Mouse (Mus musculus) thymus, postnatal 14 days (tissue): ENCODE results near the gene Plekhg3.

Experiments
- DNase-seq: peaks from one replicate; pipeline ENCODE4 v3.0.0; 2021

The Plekhg3 gene

GRCm38 (mm10) chr12:76530580-76531139 lies at the start of gene Plekhg3:
Plekhg3 (plus strand) TSS chr12:76530891.
- DNase-seq = no peak

DNA sequence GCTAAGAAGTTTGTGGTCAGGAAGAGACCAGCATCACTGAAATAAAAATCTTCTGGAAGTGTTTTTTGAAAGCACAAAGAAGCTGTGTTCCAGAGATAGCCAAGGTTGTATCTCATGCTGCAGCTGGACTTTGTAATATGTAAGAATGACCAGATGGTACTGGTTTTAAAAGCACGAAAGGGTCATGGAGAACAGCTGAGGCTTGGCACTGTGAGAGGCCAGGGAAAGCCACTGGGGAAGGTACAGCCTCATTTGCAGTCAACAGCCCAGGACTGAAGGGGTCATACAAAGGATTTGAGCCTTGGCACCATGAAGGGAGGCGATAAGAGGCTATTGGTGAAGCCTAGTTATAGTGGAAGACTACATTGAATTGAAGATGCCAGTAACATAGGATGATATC lies 48.2 kb upstream of the Plekhg3 start:
- no peak for DNase-seq

- DNase-seq = no peak
Observed at GRCm38 (mm10) chr12:76482948-76483347, 47.7 kb upstream of the Plekhg3 start.

- no peak for DNase-seq
Observed at GRCm38 (mm10) chr12:76484881-76485280, 45.8 kb upstream of the Plekhg3 start.

GRCm38 (mm10) chr12:76485381-76485780 lies 45.3 kb upstream of the Plekhg3 start:
- no peak for DNase-seq

GRCm38 (mm10) chr12:76486943-76487342 lies 43.7 kb upstream of the Plekhg3 start:
- no peak for DNase-seq

DNA sequence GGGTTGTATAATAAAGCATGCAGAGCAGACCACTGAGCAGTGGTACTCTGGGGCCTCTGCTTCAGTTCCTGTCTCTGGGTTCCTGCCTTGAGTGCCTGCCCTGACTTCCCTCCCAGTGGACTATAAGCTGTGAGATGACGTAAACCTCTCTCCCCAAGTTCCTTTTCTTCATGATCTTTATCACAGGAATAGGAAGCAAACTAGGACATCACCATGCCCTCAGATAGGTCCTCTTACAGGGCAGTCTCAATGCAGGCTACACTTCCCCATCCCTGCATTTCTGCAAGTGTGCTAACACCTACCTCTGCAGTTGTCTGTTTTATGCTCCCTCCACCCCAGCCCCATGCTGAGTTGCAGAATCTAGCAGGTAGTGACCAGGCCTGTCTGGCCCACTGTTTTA lies 39.9 kb upstream of the Plekhg3 start:
- no peak for DNase-seq

DNA sequence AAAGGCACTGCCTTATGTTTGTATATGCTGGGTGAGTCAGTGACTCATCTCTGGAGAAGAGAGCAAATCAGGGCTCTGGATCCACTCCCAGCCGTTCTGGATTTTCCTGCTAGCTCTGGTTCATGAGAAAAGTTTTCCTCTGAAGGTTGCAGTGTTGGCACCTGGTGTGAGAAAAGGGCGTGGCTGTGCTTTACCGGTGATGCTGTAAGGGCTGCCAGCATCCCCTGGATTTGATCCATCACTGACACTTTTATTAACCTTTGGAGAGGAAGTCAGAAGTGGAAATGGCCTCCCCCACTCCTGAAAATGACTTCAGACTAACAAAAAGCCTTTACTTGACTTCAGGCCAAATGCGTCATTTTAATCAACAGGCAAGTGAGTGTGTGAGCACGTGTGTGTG lies 37.2 kb upstream of the Plekhg3 start:
- no peak for DNase-seq

DNA sequence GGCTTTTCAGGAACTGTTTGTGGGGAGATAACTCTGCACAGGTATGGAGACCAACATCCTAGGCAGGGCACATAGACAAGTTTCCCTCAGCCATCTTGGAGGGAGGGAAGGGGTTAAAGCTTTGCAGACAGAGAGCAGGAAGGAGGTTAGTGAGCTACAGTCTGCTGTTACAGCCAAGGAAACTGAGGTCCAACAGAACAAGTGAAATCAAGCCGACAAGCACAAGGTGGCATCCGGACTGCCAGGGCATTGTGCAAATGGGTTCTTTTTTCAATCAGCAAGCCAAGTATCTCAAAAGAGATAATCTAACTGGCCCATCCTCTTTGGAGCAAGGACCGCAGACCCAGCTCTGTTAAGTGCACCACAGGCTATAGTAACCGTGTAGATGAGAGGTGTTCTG lies 35.3 kb upstream of the Plekhg3 start:
- DNase-seq = no peak

- DNase-seq = peak; percentile 48
Observed at GRCm38 (mm10) chr12:76496324-76496723, 34.4 kb upstream of the Plekhg3 start.

GRCm38 (mm10) chr12:76499276-76499675 lies 31.4 kb upstream of the Plekhg3 start:
- DNase-seq = no peak

DNA sequence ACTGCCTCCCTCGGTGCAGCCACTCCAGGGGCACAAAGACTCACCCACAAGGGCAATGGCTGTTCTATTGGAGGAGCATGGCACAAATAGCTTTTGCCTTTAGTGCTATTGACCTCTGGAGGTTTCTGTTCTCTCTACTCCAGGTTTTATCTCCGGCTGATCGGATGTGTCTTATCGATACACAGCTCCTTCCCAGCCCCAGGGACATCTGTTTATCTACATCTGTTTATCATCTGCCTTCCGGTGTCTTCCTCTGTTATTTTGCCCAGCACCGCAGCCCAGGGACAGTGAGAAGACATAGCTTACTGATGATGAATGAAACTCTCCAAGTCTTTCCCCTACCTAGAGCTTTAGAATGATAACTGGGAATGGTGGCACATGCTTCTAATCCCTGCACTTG lies 30.6 kb upstream of the Plekhg3 start:
- no peak for DNase-seq

DNA sequence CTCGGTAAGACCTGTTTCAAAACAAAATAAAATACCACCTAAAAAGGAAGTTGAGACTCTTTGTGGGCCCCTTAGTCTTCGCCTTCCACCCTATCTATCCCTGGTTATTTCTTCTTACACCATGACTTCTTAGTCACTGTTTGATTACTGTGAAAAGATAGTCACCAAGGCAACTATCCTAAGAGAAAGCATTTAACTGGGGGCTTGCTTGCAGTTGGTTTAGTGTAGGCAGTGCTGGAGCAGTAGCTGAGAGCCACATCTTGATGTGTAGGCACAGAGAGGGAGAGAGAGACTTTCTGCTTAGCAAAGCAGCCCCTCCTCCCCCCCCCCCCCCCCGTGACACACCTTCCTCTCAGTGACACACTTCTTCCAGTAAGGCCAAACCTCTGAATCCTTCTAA lies 29.8 kb upstream of the Plekhg3 start:
- DNase-seq = no peak

DNA sequence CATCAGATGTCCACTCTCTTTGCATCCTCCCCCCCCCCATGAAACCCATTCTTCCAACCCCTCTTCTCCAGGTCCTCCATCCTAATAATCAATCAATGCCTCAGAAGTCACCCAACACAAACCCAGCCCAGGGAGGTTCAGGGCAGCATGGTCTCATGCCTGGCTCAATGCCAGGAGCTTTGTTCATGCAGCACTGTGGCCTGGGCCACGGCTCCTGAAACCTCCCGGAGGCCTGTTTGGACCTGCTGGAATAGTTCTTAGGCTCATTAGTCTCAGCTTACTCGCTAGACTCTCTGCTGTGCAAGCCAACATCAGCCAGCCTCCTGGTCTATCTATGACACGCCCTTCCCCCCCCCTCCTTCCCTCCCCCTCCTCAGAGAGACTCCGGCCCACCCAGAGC lies 27.7 kb upstream of the Plekhg3 start:
- DNase-seq = no peak

DNA sequence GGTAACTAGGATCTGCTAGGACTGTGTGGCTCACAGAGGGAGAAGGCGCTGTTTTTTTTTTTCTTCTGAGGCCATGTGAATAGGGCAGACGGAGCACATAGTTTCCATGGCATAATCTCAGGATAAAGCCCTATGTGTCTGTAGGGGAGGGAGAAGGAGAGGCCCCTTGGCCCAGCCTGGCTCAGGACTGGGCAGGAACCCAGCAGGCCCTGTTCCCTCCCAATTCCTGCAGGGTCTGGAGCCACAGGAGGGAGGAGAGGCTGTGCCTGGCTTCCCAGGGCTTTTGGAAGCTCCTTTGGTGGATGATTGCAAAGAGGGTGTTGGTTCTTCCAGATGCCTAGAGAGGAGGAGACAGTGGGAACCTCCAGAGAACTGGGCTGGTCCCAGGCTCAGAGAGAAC lies 24.2 kb upstream of the Plekhg3 start:
- DNase-seq = no peak

- DNase-seq = no peak
Observed at GRCm38 (mm10) chr12:76507791-76508190, 22.9 kb upstream of the Plekhg3 start.

DNA sequence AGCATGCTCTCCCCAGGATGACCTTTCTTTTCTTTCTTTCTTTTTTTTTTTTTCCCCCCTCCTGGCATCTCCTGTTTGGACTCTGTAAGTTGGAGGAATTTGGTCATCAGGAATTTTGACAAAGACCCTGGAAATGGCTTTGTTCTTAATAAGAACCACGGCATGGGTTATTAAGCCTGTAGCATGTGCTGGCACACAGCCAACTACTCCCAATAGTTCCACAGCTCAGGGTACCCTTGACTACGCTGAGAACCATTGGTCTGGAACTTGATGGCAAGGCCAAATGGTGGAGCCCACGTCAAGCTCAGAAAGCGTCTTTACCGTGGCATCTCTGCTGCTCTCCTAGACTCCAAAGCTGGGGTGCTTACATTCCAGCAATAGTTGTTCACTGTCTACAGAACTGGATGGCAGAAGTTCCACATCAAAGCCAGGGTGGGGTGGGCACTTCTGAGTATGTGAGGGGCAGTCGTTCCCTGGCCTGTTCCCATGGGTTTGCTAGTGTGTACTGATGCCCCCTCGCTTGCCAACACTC lies 21.7 kb upstream of the Plekhg3 start:
- no peak for DNase-seq

- DNase-seq = no peak
Observed at GRCm38 (mm10) chr12:76512731-76513130, 18.0 kb upstream of the Plekhg3 start.

GRCm38 (mm10) chr12:76514842-76515241 lies 15.8 kb upstream of the Plekhg3 start:
- no peak for DNase-seq

GRCm38 (mm10) chr12:76518000-76518399 lies 12.7 kb upstream of the Plekhg3 start:
- no peak for DNase-seq

- no peak for DNase-seq
Observed at GRCm38 (mm10) chr12:76518909-76519842, 11.5 kb upstream of the Plekhg3 start.

DNA sequence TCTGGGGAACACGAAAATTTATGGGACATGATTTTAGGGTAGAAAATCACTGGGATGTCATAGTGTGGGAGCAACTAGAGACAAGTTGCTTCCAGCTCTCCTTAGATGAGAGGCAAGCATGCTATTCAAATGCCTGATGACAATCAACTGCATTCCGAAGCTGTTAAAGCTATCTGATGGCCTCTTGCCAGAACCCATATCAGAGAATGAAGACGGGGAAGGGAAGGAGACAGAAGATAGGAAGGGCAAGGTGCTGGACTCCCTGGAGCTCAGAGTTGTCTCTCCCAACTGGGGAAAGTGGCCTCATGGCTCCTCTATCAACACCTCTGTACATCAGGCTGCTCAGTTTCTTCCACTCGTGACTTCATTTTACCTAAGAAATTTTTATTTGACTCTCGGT lies 7.0 kb upstream of the Plekhg3 start:
- DNase-seq = no peak

DNA sequence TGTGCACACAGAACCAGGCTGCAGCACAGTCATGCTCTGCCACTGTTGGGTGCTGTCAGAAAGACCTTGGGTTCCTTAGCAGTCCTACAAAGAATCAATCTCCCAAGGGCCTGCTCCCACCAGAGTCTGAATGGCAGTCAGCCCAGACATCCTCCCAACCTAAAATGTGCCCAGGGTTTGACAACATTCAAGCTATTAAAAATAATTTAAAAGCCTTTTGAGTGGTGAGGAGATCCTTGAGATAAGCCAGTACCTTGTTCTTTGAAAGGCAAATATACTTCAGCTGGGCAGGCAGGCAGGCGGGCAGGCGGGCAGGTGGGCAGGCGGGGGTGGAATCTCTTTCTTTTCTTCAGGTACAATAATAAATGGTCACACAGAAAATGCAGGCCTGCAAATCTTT lies 5.8 kb upstream of the Plekhg3 start:
- no peak for DNase-seq

- DNase-seq = peak; percentile 19
Observed at GRCm38 (mm10) chr12:76527245-76527881, 3.3 kb upstream of the Plekhg3 start.
